Mouse (Mus musculus) MEL-GATA-1-ER (cell line): ENCODE results near the gene Pls1.
A peak's percentile ranks its signal among the peaks of the same experiment; 100 is the strongest.

Source experiments
- DNase-seq: peaks from one replicate; pipeline ENCODE4 v3.0.0-alpha.2; 2012; ENCODE audit warnings: low read depth; ENCODE audit errors: extremely low read depth

Gene Pls1

DNA sequence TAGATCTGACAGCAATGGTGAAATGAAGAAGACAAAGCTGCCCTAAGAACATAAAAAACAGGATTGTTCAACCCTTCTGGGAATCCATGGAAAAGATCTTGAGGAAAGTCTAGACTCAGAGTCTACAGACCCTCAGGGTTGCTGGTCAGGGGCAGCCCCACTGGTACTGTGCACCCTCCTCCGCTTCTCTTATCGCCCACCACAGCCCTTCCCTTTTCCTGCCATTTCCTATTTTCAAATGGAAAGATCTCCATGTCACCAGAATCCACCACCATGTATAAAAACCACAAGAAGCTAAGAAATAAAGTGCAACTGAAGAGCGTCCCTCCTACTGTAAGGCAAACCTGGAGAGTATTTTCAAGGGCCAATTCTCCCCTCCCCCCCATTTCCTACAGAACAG is 41.3 kb downstream of the Pls1 start:
- DNase-seq, result peak; percentile 50

DNA sequence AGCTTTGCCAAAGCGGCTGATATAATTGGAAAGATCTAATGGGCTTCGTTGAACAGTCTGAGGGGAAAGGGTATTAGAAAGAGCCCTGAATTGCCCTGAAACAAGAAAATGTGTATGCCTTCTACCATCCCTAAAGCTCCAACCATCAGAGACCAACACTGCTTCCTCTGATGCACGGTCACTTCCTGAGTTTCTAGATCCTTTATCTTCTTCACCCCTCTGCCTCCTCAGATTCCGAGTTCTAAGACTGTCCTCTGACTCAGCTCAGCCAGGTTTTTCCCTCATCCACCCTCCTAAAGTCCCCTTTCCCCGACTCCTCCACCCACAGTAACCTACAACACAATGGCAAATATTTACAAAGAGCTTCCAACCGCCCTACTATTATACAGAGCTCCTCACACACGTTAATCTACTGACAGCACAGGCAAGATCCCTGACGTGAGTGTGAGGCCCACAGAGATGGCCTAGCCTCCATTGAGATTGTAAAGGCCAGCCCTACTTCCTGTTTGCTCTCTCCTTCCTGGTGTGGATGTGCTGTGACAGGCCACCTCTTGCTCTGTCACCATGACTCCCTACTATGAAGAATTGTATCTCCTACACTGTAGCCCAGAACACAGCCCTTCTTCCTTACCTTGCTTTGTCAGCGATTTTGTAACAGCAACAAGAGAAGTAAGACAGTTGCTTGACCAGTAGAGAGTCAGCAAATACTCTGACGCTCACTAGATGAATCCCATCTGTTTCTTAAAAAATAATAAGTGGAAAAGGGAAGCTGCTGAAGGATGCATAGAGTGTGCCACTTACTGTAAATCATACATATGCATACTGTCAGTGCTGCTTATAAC is 43.3 kb downstream of the Pls1 start:
- DNase-seq, result peak; percentile 26

DNA sequence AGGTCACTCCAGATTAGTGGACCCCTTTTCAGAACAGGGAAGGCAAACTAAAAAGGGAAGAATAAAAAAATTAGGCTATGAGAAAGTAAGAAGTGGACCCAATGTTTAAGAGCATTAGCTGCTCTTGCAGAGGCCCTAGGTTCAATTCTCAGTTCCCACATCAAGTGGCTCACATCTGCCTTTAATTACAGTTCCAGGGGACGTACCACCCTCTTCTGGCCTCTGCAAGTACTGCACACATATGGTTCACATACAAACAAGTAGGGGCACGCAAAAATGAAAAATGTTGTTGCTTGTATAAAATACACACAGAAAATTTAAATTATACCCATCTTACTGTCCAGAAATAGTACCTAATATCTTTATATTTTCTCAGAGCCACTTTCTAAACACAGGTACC is 48.8 kb downstream of the Pls1 start:
- no peak for DNase-seq

DNA sequence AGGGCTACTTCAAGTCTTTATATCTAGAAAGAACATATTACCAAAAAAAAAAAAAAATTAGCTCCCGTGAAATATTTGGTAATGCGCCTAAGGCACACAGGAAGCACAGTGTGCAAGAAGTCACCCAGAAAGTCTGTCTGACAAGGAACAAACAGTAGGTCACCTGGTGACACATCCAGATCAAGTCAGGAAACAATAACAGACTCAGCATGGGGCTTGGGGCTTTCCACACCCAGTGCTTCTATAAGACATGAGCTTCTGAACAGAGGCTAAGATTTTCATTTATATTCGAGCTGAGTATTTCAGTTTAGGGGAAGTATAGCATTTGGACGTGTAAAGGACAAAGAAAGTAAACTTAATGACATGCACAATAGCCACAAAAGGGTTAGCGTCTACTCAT is 49.3 kb downstream of the Pls1 start:
- DNase-seq, result no peak

DNA sequence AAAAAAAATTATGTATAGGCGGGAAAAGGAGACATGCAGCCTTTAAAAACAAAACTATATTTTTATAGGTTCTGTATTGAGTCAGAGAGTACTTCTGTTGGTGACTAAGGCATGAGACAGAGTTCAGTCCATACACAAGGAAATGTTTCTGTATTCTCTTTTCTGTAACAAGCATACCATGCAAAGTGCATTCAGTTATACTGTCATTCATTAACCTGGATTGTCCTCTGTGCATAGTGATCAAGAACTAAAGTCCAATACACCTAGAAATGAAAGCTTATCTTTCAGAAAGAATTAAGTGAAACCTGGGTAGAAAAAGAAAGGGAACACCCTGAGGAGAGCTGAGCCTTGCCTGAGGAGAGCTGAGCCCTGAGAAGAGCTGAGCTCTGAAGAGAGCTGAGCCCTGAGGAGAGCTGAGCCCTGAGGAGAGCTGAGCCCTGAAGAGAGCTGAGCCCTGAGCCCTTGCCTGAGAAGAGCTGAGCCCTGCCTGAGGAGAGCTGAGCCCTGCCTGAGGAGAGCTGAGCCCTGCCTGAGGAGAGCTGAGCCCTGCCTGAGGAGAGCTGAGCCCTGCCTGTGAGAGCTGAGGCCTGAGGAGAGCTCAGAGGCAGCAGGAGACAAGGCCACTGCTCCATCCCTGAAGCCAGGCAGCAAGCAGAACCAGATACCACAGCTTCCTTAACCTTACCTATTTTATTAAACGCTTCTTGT is 49.9 kb downstream of the Pls1 start:
- DNase-seq, result no peak

DNA sequence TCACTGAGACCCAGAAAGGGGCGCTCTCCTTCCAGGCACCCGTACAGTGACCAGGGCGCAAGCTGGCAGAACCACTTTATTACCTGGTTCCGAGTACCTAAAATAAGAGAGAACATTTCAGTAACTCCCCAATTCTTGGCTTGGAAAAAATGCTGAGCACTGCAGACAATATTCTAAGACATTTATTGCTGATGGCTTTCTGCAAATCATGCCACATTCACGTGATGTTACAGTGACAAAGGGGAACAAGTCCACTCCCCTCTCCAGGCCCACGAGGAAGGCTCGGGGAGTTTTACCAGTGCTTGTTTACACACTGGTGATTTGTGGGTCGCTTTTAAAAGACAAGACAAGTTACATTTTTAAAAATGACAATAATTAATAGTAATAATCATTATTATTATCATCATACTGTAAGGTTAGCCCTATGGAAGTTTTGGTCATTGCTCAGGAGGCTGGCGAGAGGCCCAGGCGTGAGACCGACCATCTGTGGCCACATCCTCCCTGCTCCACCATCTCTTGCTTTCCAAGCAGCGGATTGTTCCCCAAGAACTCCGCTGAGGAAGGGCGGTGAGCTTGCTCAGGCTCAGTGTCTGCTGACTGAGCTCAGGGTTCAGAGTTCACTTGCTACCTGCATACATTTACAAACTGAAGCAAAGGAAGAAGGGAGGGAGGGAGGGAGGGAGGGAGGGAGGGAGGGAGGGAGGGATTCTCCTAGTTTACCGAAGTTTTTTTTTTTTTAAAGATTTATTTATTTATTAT is 50.9 kb downstream of the Pls1 start:
- DNase-seq, result no peak

DNA sequence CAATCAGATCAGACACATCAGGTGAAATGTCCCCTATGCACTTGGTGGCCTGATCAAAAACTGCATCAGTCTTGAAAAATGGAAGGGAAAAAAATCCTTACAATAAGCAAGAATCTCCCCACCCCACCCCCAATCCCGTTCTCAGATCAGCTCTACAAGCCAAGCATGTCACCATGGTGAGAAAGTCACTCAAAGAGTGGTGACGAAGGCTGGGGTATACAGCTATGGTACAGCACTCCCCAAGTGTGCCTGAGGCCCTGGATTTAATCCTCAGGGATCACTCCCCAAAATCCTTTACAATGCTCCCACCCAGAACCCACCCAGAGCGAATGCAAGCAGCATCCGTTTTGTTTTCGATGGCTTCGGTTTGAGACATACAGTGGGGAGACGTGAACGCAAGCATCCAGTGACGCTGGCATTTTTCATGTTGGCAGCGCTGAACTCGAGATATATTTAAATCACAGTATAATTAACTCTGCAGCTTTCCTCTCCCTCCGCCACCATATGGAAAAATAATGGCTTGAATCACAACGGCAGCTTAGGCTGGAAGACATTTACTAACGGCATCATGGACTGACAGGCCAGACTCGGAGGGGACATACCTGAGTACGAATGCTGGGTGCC is 60.1 kb downstream of the Pls1 start:
- no peak for DNase-seq

DNA sequence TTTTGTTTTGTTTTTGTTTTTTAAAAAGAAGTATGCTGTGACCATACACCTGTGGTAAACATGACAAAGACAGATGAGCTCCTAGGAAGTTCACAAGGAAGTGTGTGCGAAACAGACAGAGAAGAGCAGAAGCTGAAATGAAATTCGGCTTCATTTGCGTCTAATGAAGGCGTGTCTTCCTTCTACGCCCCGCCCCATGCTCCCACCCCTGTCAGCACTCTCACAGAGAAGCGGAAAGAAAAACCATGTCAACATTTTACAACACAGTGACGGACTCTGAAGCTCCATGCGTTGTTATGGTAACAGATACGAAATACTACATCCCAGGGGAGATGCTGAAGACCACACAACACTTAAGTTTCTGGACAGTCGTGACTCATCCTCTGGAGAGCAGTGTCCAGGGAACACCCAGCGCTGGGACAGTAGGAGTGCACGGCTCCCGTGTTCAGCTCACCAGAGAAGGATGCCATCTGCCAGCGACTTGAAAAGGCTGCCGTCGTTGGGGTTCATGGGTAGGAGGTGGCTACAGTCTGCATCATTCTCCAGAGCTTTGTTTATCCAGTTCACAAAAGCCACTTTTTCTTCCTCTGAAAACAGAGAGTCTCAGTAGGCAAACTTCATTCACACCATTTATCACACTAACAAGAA is 61.3 kb downstream of the Pls1 start:
- peak; percentile 46 for DNase-seq

DNA sequence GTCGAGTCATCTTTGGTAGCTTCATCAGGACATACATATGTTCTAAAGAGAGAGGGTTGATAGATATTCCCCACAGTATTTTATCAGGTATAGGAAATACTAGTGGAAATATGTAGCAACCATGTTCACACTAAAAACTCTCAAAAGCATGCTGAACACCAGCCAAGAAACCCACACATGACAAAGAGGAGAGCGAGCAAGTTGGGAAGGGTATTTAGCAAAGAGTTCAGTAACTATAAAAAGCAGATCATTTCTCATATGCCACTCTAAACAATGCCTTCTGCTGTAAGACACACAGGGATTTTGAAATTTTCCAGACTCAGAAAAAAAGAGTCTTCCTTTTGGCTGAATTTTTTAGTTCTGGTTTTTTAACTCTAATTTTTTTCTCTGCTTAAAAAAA is 73.4 kb downstream of the Pls1 start:
- no peak for DNase-seq

DNA sequence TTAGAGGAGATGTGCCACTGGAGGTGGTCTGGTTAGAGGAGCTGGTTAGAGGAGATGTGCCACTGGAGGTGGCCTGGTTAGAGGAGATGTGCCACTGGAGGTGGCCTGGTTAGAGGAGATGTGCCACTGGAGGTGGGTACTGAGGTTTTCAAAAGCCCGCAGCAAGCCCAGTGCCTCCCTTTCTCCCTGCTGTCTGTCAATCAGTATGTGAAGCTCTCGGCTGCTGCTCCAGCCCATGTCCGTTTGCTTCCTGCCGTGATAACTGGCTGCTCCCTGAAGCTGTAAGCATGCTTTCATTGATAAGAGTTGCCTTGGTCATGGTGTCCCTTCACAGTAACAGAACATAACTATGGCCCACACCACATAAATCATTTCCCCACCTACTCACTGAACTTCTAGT is 81.9 kb downstream of the Pls1 start:
- no peak for DNase-seq

DNA sequence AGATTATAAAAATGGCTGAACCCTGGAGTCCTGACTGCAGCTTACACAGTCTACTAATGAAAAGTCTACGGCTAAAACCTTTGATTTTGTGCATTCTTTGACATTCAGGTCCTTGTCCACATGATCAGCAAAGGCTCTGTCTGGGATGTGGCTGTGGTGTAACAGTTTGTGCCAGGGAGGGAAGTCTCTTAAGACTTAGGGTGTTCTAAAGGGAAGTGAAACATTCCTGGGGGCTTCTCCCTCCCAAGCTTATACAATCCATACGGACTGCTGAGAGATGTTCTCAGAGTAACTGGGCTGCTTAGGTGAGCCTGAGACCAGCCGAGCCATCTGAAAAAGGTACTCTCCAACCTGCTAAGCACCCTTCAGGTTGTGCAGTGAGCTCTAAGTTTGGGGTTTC is 82.9 kb downstream of the Pls1 start:
- no peak for DNase-seq

DNA sequence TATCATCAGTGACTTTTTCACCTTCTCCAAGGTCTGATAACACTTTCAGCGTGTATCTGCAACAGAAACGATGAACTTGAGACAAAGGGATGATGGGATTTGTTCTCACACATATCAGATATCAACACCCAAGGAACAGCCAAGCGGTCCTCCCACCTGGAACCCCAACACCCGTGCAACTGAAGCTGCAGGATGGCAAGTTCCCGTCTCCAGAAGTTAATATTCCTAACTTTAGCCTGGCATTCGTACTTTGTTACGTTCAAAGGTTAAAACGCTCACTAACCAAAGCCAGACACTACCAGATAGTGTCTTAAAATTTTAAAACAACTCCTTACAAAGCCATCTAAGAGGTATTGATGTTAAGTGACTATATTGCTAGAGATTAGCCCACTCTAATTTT is 83.7 kb downstream of the Pls1 start:
- DNase-seq, result no peak

DNA sequence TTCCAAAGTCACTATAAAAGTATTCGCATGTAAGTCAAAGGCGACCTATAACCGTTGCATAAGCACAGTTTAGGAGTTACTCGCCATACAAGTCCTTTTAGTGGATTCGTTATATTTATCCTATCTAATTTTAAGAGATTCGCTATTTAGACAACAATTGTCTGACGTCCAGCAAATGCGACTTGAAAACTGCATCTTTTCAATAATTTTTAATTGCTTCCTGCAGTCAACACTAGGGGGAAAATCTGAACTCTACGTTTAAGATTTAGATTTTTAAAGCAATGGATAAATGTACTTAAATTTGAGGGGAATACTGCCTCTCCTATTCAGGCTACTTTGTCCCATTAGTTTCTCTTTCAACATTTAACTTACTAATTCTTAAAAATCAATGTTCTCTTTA is 94.4 kb downstream of the Pls1 start:
- no peak for DNase-seq

DNA sequence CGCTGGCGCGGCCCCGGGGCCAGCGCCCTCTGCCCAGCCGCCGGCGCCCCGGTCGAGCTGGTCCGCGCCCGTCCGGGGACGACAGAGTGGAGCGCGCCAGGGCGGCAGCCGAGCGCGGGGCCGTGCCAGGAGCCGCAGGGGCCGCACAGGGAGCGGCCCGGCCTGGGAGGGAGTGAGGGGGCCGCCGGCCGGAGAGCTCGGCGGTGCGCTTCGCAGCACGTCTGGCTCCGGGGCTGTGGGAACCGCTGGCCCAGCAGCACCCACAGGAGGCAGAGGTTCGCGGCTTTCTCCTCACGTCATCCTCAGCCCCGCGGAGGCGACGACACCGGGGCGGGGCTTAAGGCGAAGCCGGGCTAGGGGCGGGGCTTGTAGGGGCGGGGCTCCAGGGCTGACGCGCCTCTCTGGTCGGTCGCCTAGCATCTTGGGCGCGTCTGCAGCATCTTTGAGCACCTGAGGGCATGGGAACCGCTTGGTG is 95.0 kb downstream of the Pls1 start, which contains the start of gene Trpc1:
Gene Trpc1 (minus strand): TSS at position 339 of the 475 bp plus-strand sequence.
- peak; percentile 23 for DNase-seq

DNA sequence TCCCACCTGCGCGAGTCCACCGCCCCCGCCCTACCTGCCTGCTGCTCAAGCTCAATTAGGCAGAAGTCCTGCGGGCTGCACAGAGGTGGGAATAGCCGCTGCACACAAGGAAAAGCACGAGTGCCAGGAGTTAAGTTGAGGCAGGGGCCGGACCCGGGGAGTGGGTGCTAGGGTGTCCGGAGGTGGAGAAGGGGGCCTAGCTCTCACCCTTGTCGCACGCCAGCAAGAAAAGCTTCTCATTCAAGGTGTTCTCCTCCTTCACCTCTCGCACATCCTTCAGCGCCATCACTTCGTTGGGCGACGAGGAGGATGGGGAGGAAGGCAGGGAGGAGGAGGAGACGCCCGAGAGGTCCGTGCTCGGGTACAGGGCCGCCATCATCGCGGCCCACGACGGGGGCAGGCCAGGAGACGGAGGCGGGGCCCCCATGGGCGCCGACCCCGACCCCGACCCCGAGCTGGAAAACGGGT is 95.6 kb downstream of the Pls1 start:
- DNase-seq, result no peak

DNA sequence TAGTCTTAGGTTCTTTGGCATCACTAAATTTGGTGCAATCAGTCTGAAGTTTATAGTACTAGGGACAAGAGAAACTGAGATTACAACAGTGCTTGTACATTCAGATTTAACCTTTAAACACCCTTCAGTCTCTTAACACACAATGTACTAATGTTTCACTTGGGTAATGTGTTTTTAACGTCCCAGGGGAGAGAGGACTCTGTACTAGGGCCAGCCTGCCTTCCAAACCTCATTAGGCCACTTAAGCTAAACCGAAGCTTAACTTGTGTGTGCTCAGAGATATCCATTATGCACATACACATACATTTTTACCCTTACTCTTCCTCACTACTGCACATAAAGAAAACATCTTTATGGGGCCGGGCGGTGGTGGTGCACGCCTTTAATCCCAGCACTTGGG is 97.8 kb downstream of the Pls1 start:
- no peak for DNase-seq

DNA sequence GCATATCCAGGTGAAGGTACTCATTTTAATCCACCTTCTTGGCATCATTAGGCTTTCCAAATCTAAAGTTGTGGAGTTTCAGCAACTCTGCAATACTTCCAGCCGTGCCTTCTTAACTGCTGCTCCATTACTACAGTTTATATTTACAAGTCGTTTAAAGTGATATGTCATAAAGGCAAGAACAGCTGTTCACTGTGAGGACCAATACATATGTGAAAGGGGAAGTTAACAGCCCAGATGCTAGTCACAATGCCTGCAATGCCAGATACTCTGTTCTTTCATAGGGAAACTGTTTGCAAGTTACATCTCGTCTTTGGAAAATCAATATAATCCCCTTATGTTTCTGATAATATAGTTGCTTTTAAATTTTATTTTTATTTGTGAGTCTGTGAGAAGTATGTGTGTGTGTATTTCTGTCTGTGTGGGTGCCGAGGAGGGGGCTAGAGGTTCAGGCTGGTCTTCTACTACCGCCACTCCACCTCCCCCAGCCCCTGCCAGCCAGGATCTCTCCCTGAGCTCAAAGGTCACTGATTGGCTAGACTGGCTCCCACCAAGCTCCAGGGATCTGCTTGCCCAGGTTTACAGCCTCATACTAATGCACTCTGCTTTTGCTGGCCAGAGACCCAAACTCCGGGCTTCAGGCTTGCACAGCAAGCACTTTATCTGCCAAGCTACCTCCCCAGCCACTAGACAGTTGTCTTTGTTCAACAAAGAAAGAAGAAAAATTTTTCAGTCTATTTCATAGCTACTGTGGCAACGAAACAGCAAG is 100.1 kb downstream of the Pls1 start:
- DNase-seq, result no peak

DNA sequence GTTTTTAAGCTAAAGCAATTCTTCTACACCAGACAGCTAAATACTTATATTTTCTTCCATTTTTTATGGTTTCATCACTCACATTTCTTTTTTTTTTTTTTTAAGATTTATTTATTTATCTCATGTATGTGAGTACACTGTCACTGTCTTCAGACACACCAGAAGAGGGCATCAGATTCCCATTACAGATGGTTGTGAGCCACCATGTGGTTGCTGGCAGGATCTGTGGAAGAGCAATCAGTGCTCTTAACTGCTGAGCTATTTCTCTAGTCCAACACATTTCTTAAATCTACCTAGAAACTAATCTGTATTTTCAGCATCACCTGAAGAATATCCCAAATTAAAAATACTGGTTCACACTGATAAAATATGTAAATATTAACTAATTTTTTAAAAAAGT is 108.9 kb downstream of the Pls1 start:
- DNase-seq, result no peak

DNA sequence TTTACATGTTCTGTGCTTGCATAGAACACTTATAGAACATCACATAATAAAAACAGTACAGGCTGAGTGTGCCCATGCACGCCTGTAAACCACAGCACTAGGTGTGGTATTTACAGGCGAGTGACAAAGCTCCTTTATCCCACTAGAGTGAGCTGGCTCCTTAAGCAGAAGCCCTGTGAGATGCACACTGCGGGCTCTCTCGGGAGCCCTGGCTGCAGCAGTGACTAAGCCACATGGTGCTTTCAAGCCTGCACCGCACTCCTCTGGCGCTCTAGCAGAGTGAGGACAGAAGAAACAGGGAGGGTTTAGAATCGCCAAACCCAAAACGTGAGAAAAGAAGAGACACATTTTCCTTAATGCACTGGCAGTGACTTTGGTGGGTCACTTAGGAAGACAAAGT is 132.5 kb downstream of the Pls1 start:
- DNase-seq, result no peak

DNA sequence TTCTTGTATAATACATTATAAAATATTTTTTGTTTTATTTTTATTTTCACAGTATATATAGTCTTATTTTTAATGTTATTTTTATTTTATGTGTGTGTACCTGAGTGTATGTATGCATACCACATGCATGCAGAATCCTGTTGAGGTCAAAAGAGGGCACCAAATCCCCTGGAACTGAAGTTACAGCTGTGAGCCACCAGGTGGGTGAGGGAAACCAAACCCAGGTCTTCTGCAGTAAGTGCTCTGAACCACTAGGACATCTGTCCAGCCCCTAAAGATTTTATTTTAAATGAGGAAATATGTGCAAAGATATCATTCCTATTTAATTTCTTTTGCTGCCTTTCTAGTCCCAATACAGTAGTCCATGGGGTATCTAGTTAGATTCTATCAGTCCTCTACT is 136.2 kb downstream of the Pls1 start:
- no peak for DNase-seq
